Comparison of ENCODE assay signal across 8 mouse cellular contexts in genomic region chr8:120537818-120538396, GRCm38 (mm10). TPM values are rescaled to one million over a fixed set of nuclear protein-coding genes. Genes with fewer than 3 reads are reported as not detected.
DNase-seq lines count a peak whose midpoint lies in the region; ATAC-seq and TF ChIP-seq lines count a peak whose summit lies in the region.

No protein-coding gene starts in this region.

- H3K4me3 ChIP-seq in cortical plate, adult 2 months (ENCODE audit: insufficient read depth, low read length): peak overlapping the region; percentile 45
- peak overlapping the region; percentile 74 for H3K4me3 ChIP-seq in heart, embryonic 13.5 days
- H3K4me3 ChIP-seq in liver, postnatal 0 days (ENCODE audit: low read depth, low read length): peak overlapping the region; percentile 79

- peak overlapping the region; percentile 92 for H3K9ac ChIP-seq in heart, embryonic 13.5 days
- peak overlapping the region; percentile 90 for H3K9ac ChIP-seq in liver, postnatal 0 days (replicated peaks)

- H3K4me2 ChIP-seq in heart, embryonic 13.5 days: peak overlapping the region; percentile 99
- H3K4me2 ChIP-seq in liver, postnatal 0 days (ENCODE audit: low read depth, low read length): peak overlapping the region; percentile 94

- H3K4me1 ChIP-seq in cortical plate, adult 2 months (ENCODE audit: control insufficient read depth, insufficient read depth, low read length): peaks cover 2% of the 10 kb centered on the region; the same call in 1 of the 2 replicates
- H3K4me1 ChIP-seq in heart, embryonic 13.5 days: peaks cover 92% of the 10 kb centered on the region
- H3K4me1 ChIP-seq in liver, postnatal 0 days (ENCODE audit: insufficient read depth): peaks cover 76% of the 10 kb centered on the region

- peak overlapping the region; percentile 96 for H3K27ac ChIP-seq in cortical plate, adult 2 months (ENCODE audit: insufficient read depth, low read length)
- H3K27ac ChIP-seq in heart, embryonic 13.5 days (replicated peaks): peak overlapping the region; percentile 96
- H3K27ac ChIP-seq in liver, postnatal 0 days (ENCODE audit: low read depth): peak overlapping the region; percentile 98

- peak; percentile 29; the same call in 1 of the 2 replicates for TF ChIP-seq POLR2A in cortical plate, adult 2 months (IDR thresholded peaks at IDR 0.05; ENCODE audit: extremely low read depth, insufficient read depth, low read length)

- H3K36me3 ChIP-seq in heart, embryonic 13.5 days: no peaks in the 10 kb centered on the region
- H3K36me3 ChIP-seq in liver, postnatal 0 days (replicated peaks; ENCODE audit: insufficient read depth, low read length): 0 out of 2 replicates have a peak, but pooled peaks cover 3% of the 10 kb centered on the region

- H3K27me3 ChIP-seq in heart, embryonic 13.5 days (replicated peaks): 0 out of 2 replicates have a peak, but pooled peaks cover 3% of the 10 kb centered on the region
- H3K27me3 ChIP-seq in liver, postnatal 0 days (ENCODE audit: insufficient read depth, low read length): no peaks in the 10 kb centered on the region

- no peaks in the 10 kb centered on the region for H3K9me3 ChIP-seq in heart, embryonic 13.5 days
- H3K9me3 ChIP-seq in liver, postnatal 0 days (ENCODE audit: low read length): no peaks in the 10 kb centered on the region

- under 1% methylated on average over 42 of the region's 46 CpGs for WGBS in heart, embryonic 13.5 days
- WGBS in liver, postnatal 0 days (ENCODE audit: insufficient replicate concordance): under 1% methylated on average over 36 of the region's 46 CpGs

- TF ChIP-seq CTCF in cortical plate, adult 2 months (IDR thresholded peaks at IDR 0.05; ENCODE audit: extremely low read depth, insufficient read depth, low read length): no peak
- TF ChIP-seq CTCF in liver, postnatal 0 days (IDR thresholded peaks at IDR 0.05; ENCODE audit: low read depth): no peak

- no peak for ATAC-seq in heart, embryonic 13.5 days (ENCODE audit: extremely low read depth, insufficient number of reproducible peaks, low FRiP score, low TSS enrichment)
- 0 out of 2 replicates have a peak, but pooled peaks have one; percentile 1 for ATAC-seq in liver, postnatal 0 days

- peak; percentile 52 for DNase-seq in ovary, postnatal 36 days (ENCODE audit: low spot score)
- DNase-seq in ovary, adult 18-20 months (ENCODE audit: low spot score): no peak
- peak; percentile 80 for DNase-seq in kidney, postnatal 10 days
- DNase-seq in liver, postnatal 0 days: peak; percentile 72
- DNase-seq in retina, embryonic 14.5 days (ENCODE audit: low spot score): peak; percentile 75
- peak; percentile 75 for DNase-seq in thymus, postnatal 4 days

- TF ChIP-seq EP300 in liver, postnatal 0 days (IDR thresholded peaks at IDR 0.05; ENCODE audit: low read depth): no peak

RNA-seq across cellular contexts. Expression of gene Gins2, which starts 51.2 kb away (rescaled TPM):
- polyA plus RNA-seq in cortical plate, adult 2 months (2012; rRNA removed): 2.2 and 2.4 TPM in 2 replicates
- polyA plus RNA-seq in heart, embryonic 13.5 days (2015; fragmentation: Nextera tagmentation; extraction: Ambion mirVana): 79.8 and 80.4 TPM in 2 replicates
- 18.6 and 20.3 TPM in 2 replicates for polyA plus RNA-seq in liver, postnatal 0 days (2015; fragmentation: Nextera tagmentation; extraction: Ambion mirVana)
